Mouse (Mus musculus) mature B cell (primary cell): Measurements from ENCODE around the gene Dnajc12.
"Not testable (repeated sequence)": the region's sequence is repeated elsewhere in the genome, so short reads cannot be mapped to it uniquely, and the experiment has no call there.

Source experiments
- in situ Hi-C: fragments of 300-500 bp; cut with MboI; formaldehyde crosslinking; loops from 2 replicates; pipeline ENCODE4 v1.14.3; 2019

Gene Dnajc12

GRCm38 (mm10) chr10:63386444-63386843 is 4.2 kb downstream of the Dnajc12 start:
- in situ Hi-C loops: loop anchor here (10.0 kb wide), 1 partner anchor 232 kb away; no protein-coding TSS in a partner anchor

- in situ Hi-C loops: loop anchor here (10.0 kb wide), 1 partner anchor 232 kb away; no protein-coding TSS in a partner anchor
Observed at GRCm38 (mm10) chr10:63386991-63387390, 4.7 kb downstream of the Dnajc12 start.

GRCm38 (mm10) chr10:63388948-63389347 is 6.7 kb downstream of the Dnajc12 start:
- in situ Hi-C loops: loop anchor here (10.0 kb wide), 1 partner anchor 234 kb away; no protein-coding TSS in a partner anchor

GRCm38 (mm10) chr10:63396963-63397362 is 14.7 kb downstream of the Dnajc12 start:
- in situ Hi-C loops: no loop called here

GRCm38 (mm10) chr10:63402731-63403504 is 20.7 kb downstream of the Dnajc12 start:
- in situ Hi-C loops: no loop called here

- in situ Hi-C loops: no loop called here
Observed at GRCm38 (mm10) chr10:63403636-63404035, 21.4 kb downstream of the Dnajc12 start.

- in situ Hi-C loops: no loop called here
Observed at GRCm38 (mm10) chr10:63410162-63410956, 28.1 kb downstream of the Dnajc12 start.

- in situ Hi-C loops: not testable (repeated sequence)
Observed at GRCm38 (mm10) chr10:63411674-63412073, 29.4 kb downstream of the Dnajc12 start.

- in situ Hi-C loops: no loop called here
Observed at GRCm38 (mm10) chr10:63412756-63413155, 30.5 kb downstream of the Dnajc12 start.

- in situ Hi-C loops: no loop called here
Observed at GRCm38 (mm10) chr10:63415287-63415686, 33.0 kb downstream of the Dnajc12 start.

GRCm38 (mm10) chr10:63415850-63416249 is 33.6 kb downstream of the Dnajc12 start:
- in situ Hi-C loops: no loop called here

GRCm38 (mm10) chr10:63417061-63417460 is 34.8 kb downstream of the Dnajc12 start:
- in situ Hi-C loops: no loop called here

- in situ Hi-C loops: no loop called here
Observed at GRCm38 (mm10) chr10:63421739-63422735, 39.8 kb downstream of the Dnajc12 start, which contains the start of gene Gm7075. TSS of gene Gm7075 (minus strand) at chr10:63421789.

GRCm38 (mm10) chr10:63422736-63422992 is 40.4 kb downstream of the Dnajc12 start:
- in situ Hi-C loops: no loop called here

- in situ Hi-C loops: no loop called here
Observed at GRCm38 (mm10) chr10:63423591-63424474, 41.6 kb downstream of the Dnajc12 start.

- in situ Hi-C loops: no loop called here
Observed at GRCm38 (mm10) chr10:63424475-63424814, 42.2 kb downstream of the Dnajc12 start.

- in situ Hi-C loops: no loop called here
Observed at GRCm38 (mm10) chr10:63427146-63427545, 44.9 kb downstream of the Dnajc12 start.

GRCm38 (mm10) chr10:63428243-63429022 is 46.2 kb downstream of the Dnajc12 start:
- in situ Hi-C loops: no loop called here

GRCm38 (mm10) chr10:63429023-63429340 is 46.7 kb downstream of the Dnajc12 start:
- in situ Hi-C loops: no loop called here

- in situ Hi-C loops: no loop called here
Observed at GRCm38 (mm10) chr10:63429380-63429779, 47.1 kb downstream of the Dnajc12 start.
